Mouse (Mus musculus): ENCODE results near the gene Pars2. TPM values are rescaled to one million over a fixed set of nuclear protein-coding genes. Genes with fewer than 3 reads are reported as not detected.

Gene Pars2
- 4.5 TPM for polyA plus RNA-seq (2017; shearing (Covaris generic))

DNA sequence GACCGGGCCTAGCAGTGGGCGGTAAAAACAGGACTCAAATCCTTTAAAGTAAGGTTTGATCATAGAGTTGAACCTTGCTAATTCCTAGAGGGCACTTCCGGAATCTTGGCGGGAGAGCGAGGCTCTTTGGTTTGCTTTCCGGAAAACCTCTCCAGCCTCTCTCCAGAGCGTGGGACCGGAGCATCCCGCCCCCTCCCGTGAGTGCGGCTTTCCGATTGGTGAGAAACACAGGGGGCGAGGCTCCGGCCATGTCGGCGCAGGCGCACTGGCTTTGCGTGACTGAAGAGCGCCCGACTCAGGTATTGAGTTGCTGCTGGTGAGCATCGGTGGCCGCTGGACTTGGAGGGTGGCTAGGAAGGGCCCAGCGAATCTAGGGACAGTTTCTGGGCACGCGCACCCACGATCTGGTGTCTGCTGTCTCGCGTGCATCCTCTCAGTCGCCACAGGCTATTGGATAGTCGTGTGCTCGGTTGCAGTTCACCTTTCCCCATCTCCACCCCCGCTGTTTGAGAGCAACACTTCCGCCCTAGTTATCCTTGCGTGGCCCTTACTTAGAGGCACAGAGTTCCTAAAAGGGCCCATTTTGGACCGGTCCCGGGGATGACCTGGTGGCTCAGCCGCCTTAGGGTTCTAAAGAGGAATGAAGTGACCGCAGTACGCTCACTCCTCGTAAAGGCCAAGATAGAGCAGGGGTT lies at the start of gene Pars2:
Pars2 (plus strand) TSS at position 237 of the 695 bp plus-strand sequence.

GRCm38 (mm10) chr4:106617056-106617455 lies 33.8 kb upstream of the Pars2 start, which contains the start of gene Lexm:
Lexm (minus strand) TSS chr4:106617241.

GRCm38 (mm10) chr4:106622030-106622493 lies 28.8 kb upstream of the Pars2 start, which contains the start of gene Ttc22:
Ttc22 (plus strand) TSS chr4:106622432.

GRCm38 (mm10) chr4:106678442-106679118 lies 27.7 kb downstream of the Pars2 start, which contains the start of gene Ttc4:
Ttc4 (minus strand) TSS chr4:106678944.

Other genes starting within 250 kb of the Pars2 start
- gene Pcsk9, start 186.7 kb upstream of the Pars2 start, polyA plus RNA-seq (2017; shearing (Covaris generic)) = not detected
- gene Bsnd, start 158.8 kb upstream of the Pars2 start, polyA plus RNA-seq (2017; shearing (Covaris generic)) = not detected
- gene Dhcr24, start 90.0 kb upstream of the Pars2 start, polyA plus RNA-seq (2017; shearing (Covaris generic)) = 2.4 TPM
- gene Lexm, start 33.8 kb upstream of the Pars2 start, polyA plus RNA-seq (2017; shearing (Covaris generic)) = not detected
- not detected for gene Ttc22, start 28.6 kb upstream of the Pars2 start, polyA plus RNA-seq (2017; shearing (Covaris generic))
- 36.9 TPM for gene Ttc4, start 27.9 kb downstream of the Pars2 start, polyA plus RNA-seq (2017; shearing (Covaris generic))
- not detected for gene Mroh7, start 79.9 kb downstream of the Pars2 start, polyA plus RNA-seq (2017; shearing (Covaris generic))
- not detected for gene Fam151a, start 82.8 kb downstream of the Pars2 start, polyA plus RNA-seq (2017; shearing (Covaris generic))
- 8.8 TPM for gene Acot11, start 153.9 kb downstream of the Pars2 start, polyA plus RNA-seq (2017; shearing (Covaris generic))

Data from effector memory CD4-positive, alpha-beta T cell, adult 5 months (primary cell).